Mouse (Mus musculus) cerebellum, postnatal 10 days (tissue): Measurements from ENCODE around the gene Unc79.
A peak's percentile ranks its signal among the peaks of the same experiment; 100 is the strongest.

Source experiments
- DNase-seq, 2 experiments: peaks; one replicate each; pipeline ENCODE4 v3.0.0; 2021; ENCODE audit warnings: mixed read lengths in 2 of 2

The Unc79 gene

DNA sequence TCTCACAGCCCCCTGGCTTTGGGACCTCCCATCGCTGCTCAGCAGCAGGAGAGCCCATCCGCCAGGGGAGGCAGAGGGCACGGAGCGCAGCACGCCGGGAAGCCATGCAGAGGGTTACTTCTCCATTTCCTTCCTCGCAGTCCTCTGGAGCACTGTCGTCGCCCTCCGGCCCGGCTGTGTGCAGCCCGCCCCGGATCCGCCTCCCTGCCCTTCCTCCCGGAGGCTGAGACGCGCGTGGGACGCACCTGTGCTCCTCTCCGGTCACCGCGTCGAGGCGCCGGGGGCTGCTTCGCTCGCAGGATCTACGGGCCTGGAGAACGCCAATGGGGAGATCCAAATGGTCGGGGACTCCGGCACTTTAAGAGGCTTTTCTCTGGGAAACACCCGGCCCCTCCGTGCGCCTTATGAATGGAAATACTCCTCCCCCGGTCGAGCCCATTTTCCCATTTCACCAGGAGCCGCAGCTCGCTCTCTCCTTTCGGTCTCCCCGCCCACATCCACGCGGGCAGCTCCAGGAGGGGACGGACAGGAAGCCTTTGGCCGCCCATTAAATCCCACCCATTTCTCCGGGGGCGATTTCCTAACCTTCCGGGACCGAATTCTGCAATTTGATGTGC is at the start of gene Unc79:
Gene Unc79, plus strand, starts transcription at position 82 of the 617 bp plus-strand sequence.
- peak; percentile 90 to 92 for DNase-seq

DNA sequence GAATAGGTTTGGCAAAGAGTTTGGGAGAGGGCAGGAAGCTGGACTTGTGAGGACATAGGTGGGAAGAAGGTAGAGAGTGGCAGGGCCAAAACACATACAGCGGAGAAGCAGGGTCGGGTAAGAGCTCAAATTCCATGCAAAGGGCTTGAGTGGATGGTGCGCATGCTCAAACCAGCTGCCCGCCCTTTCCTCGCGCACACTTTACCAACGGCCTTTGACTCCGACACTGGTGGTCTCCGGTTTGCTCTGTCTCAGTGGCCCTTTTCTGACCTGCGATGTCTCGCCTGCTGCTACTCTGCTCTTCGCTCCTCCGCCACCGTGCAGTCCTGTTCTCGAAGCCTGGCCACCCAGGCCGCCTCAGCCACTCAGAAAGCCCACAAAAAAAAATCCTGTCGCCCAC is 49.6 kb upstream of the Unc79 start, which contains the start of gene Cox8c:
Gene Cox8c, plus strand, starts transcription at position 226 of the 400 bp plus-strand sequence.
- DNase-seq = no peak

- peak; percentile 73 to 80 for DNase-seq
Measured at GRCm38 (mm10) chr12:102908191-102908590, 40.5 kb upstream of the Unc79 start.

- DNase-seq = no peak
Measured at GRCm38 (mm10) chr12:102916073-102916472, 32.6 kb upstream of the Unc79 start.

- DNase-seq = no peak
Measured at GRCm38 (mm10) chr12:102929764-102930163, 18.9 kb upstream of the Unc79 start.

DNA sequence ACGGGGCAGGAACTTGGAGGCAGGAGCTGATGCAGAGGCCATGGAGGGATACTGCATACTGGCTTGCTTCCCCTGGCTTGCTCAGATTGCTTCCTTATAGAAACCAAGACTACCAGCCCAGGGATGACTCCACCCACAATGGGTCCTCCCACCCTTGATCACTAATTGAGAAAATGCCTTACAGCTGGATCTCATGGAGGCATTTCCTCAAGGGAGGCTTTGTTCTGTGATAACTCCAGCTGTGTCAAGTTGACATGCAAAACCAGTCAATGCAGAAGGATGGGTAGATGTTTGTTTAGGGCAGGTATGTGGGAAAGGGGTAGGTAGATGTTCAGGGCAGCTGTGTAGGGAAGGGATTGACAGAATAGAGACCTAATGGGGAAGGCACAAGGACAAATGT is 18.3 kb upstream of the Unc79 start:
- no peak for DNase-seq

GRCm38 (mm10) chr12:102930789-102931188 is 17.9 kb upstream of the Unc79 start:
- DNase-seq = no peak

- no peak for DNase-seq
Measured at GRCm38 (mm10) chr12:102935892-102936291, 12.8 kb upstream of the Unc79 start.

DNA sequence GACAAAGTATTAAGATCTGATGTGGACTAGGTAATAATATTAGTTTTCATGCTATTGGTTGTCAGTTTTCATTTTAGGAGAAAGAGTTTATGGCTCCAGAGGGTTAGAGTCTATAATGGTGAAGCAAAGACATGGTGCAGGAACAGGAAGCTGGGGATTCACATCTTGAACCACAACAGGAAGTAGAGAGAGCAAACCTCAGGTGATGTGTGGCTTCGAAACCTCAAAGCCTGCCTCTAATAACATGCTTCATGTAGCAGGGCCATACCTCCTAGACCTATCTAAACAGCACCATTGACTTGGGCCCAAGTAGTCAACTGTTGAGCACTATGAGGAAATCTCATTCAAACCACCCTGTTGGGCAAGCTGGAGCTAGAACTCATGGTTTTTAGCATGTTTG is 3.1 kb upstream of the Unc79 start:
- DNase-seq = no peak

- DNase-seq = peak in 1 of 2 experiments; percentile 15
Measured at GRCm38 (mm10) chr12:102947826-102948225, 833 bp upstream of the Unc79 start.

DNA sequence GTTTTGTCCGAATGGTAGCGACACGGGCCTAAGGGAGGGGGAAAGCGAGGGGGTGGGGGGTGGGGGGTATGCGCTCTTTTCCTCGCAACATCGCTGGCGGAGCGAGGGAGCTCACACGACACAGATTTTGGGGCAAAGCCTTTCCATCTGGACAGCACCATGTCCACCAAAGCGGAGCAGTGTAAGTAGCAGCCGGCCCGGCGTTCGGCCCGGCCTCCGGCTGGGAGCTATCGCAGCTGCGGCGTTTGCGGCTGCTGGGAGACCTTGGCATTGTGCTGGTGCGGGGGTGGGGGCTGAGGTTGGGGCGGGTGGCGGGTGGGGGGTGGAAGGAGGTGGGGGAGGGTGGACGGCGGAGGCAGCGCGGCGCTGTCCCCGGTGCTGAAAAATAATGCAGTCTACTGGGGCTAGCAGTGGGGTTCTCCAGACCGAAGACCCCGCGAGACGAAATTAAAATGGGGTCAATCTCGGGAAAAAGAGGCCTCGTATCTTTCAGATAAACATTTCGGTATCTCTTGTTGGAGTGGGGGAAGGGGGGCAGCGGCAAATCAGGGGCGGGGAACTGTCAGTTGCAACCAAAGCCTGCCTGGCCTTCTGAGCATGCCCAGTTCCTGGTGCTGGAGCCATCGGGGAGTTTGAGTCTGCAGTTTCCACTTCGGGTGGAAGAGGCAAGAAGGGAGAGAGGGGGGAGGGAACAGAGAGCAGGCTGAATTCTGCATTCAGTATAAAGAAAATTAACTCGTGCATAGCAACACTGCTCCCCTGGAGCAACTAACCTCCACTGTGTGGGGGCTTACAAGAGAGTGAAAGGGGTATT is 943 bp downstream of the Unc79 start:
- DNase-seq = peak; percentile 91 to 92

DNA sequence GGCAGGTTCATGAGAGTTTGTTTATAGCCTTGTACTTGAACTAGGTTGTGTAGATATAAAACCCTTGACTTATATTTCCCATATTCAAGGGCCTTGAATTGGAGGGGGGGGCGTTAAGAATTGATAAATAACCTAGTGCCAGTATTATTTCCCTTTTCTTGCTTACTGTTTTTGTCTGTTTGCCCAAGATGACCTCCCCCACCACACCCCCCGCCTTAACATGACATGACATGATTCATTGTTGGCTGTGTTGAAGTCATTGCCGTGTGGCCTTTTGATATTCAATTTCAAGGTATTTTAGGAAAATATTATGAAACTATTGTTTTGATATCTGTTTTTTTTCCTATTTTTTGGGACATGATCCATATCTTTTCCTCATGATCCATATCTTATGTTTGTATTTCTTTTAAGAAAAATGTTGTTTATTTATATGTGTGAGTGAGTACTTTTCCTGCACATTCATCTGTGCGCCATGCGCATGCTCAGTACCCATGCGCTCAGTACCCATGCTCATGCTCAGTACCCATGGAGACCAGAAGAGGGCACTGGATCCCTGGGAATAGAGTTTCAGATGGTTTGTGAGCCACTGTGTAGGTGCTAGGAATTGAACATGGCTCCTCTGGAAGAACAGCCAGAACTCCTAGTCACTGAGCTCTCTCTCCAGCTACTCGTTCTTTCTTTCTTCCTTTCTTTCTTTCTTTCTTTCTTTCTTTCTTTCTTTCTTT is 11.6 kb downstream of the Unc79 start:
- DNase-seq = no peak

DNA sequence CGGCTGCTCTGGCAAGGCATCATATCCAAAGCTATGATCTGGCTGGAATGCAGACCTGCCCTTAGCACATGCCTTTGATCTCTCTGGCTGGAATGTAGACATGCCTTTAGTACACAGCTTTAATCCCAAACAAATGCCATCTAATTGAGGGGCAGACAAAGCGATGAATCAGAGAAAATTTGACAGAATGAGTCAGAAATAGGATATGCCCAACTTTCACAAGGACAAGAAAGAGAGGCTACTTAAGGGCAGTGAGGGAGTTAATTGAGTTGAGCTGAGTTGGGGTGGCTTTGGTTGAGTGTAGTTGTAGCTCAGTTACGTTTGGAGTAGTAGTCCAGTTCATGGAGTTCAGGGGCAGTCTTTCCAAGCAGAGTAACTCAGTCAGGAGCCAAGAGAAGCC is 12.4 kb downstream of the Unc79 start:
- no peak for DNase-seq

- DNase-seq = no peak
Measured at GRCm38 (mm10) chr12:102964486-102964885, 15.8 kb downstream of the Unc79 start.

GRCm38 (mm10) chr12:102980584-102980983 is 31.9 kb downstream of the Unc79 start:
- DNase-seq = no peak

- DNase-seq = peak in 1 of 2 experiments; percentile 15
Measured at GRCm38 (mm10) chr12:102981543-102981942, 32.9 kb downstream of the Unc79 start.

GRCm38 (mm10) chr12:102985401-102985800 is 36.7 kb downstream of the Unc79 start:
- peak; percentile 35 to 60 for DNase-seq

DNA sequence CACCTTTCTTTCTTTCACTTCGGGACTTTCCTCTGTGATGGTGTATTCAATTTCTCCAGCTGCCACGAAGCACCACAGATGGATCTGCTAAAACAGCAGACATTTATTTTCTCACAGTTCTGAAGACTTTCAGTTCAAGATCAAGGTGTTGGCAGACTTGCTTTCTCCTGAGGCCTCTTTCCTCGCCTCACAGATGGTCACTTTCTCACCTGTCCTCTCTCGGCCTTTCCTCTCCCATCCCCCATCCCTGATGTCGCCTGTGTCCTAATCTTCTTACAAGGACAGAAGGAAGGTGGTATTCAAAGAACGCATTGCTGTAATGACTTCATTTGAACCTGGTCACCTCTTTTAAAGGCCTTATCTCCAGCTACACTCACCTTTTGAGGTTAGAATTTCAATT is 39.1 kb downstream of the Unc79 start:
- DNase-seq = peak; percentile 44 to 53

DNA sequence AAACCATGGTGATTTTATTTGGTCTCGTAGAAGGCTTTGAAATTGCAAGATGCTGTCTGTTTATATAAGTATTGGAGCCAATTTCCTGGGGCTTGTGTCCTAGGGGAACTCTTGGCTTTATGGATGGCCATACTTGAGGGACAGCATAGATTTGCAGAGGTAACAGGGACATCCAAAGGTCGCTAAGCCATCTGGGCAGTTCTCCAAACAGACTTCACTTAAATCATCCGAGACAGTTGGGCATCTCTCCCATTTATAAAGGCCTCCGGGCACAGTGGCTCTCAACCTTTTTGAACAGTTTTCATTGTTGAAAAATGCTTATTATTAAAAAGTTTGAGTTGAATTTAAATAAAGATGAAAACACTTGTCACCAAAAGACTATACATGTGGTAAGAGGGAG is 59.8 kb downstream of the Unc79 start:
- peak; percentile 66 for DNase-seq

- peak; percentile 10 to 12 for DNase-seq
Measured at GRCm38 (mm10) chr12:103018161-103018560, 69.5 kb downstream of the Unc79 start.

DNA sequence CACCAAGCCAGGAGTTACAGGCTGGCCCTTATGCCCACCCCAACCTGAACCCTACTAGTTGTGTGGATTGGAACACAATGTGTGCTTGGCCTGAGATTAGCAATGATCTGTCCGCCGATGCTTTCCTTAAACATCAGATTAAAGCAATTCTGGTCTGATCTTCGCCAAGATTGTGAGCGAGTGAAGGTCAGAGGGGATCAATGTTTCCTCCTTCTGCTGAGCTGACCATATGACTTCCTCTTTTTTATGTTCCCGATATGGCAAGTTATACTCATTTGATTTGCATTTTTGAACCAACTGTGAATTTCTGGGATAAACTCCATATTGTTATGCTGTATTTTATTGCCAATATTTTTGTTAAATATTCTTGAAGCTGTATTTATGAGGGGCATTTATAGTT is 88.0 kb downstream of the Unc79 start:
- no peak for DNase-seq

GRCm38 (mm10) chr12:103039332-103039731 is 90.7 kb downstream of the Unc79 start:
- DNase-seq = no peak

GRCm38 (mm10) chr12:103040136-103040535 is 91.5 kb downstream of the Unc79 start:
- DNase-seq = peak; percentile 31 to 62

DNA sequence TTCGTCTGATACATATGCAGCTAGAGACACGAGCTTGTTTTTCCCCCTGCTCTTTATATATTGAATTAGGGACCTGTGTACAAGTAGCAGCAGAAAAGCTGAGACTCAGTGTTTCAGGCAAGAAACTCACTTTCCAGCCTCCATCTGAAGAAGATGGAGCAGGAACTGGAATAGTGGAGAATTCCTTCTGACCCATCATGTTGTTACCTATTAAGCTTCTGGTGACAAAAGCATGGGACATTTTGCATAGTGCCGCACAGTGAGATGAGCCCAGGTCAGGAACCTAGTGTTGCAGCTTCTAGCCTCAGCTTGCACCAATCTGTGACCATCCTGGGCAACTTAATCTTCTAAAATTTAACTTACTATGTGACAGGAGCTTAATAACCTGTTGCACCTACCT is 92.7 kb downstream of the Unc79 start:
- no peak for DNase-seq
